Mouse (Mus musculus): ENCODE measurements at regions not wholly inside any gene's neighbourhood (a gene's known extent, or its start where the extent isn't known, plus 50 kb on each side); places are given as distances from the start of the nearest gene placed in this dataset.

GRCm38 (mm10) chr15:6030396-6030795 is 269.2 kb upstream of the Dab2 start:
- no peak overlapping the region for H3K27ac ChIP-seq
- H3K36me3 ChIP-seq (ENCODE audit: inconsistent target): no peaks in the 10 kb centered on the region
- no peaks in the 10 kb centered on the region for H3K79me2 ChIP-seq (ENCODE audit: inconsistent target)
- no peak overlapping the region for H3K4me3 ChIP-seq (ENCODE audit: inconsistent target)
- WGBS (ENCODE audit: missing documents): 24% methylated on average over 4 of the region's 5 CpGs

GRCm38 (mm10) chr15:6034156-6034555 is 265.4 kb upstream of the Dab2 start:
- no peaks in the 10 kb centered on the region for H3K36me3 ChIP-seq (ENCODE audit: inconsistent target)
- WGBS (ENCODE audit: missing documents): 89% methylated on average over 4 of the region's 4 CpGs
- H3K4me3 ChIP-seq (ENCODE audit: inconsistent target): no peak overlapping the region
- no peaks in the 10 kb centered on the region for H3K79me2 ChIP-seq (ENCODE audit: inconsistent target)
- no peak overlapping the region for H3K27ac ChIP-seq

- H3K79me2 ChIP-seq (ENCODE audit: inconsistent target): no peaks in the 10 kb centered on the region
Measured at GRCm38 (mm10) chr15:6044511-6045256, 254.9 kb upstream of the Dab2 start.

GRCm38 (mm10) chr15:6055703-6056102 is 243.9 kb upstream of the Dab2 start:
- Histone ChIP-seq H3K36me3 (ENCODE audit: inconsistent target) (no peaks in the 10 kb centered on the region), H3K27ac (no peak overlapping the region), H3K79me2 (ENCODE audit: inconsistent target) (no peaks in the 10 kb centered on the region), H3K4me3 (ENCODE audit: inconsistent target) (no peak overlapping the region)
- WGBS (ENCODE audit: missing documents): 88% methylated on average over 3 of the region's 3 CpGs

More at GRCm38 (mm10) chr15:6044511-6045256, 254.9 kb upstream of the Dab2 start:
- 49% methylated on average over 9 of the region's 10 CpGs for WGBS (ENCODE audit: missing documents)
- Histone ChIP-seq H3K27ac (no peak overlapping the region), H3K4me3 (ENCODE audit: inconsistent target) (no peak overlapping the region), H3K36me3 (ENCODE audit: inconsistent target) (no peaks in the 10 kb centered on the region)

DNA sequence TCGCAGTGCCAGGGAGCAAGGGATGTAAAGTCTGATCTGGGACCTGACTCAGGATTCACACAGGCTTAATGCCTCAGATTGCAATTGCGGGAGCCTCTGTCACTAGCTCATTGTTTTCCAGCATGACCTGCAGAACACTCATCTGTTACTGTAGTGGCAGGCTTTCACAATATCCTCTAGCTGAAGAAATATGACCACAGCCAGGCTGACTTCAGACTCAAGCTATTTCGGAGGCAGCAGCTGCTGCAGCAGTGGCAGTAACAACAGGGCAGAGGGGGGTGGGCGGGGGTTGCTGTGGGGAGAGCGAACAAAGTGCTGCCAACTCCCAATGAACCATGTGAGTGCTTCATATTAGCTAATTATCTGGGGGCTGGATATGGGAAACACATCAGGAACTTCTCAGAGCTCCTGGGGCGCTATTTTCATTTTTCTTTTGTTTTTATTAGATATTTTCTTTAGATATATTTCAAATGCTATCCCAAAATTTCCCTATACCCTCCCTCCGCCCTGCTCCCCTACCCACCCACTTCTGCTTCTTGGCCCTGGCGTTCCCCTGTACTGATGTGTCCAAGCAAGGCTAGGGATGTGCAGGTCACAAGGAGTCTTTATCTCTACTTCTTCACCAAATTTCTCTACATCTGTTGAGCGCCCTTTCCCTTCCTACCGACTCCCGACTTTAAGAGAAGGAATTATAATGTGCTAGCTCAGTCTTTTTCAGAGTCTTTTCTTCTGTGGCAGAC is 242.5 kb upstream of the Dab2 start:
- 36% methylated on average over 11 of the region's 11 CpGs for WGBS (ENCODE audit: missing documents)
- peak overlapping the region; percentile 37 for H3K27ac ChIP-seq

GRCm38 (mm10) chr15:6059361-6059760 is 240.2 kb upstream of the Dab2 start:
- Histone ChIP-seq H3K79me2 (ENCODE audit: inconsistent target) (no peaks in the 10 kb centered on the region), H3K36me3 (ENCODE audit: inconsistent target) (no peaks in the 10 kb centered on the region), H3K4me3 (ENCODE audit: inconsistent target) (no peak overlapping the region), H3K27ac (no peak overlapping the region)
- 57% methylated on average over 2 of the region's 2 CpGs for WGBS (ENCODE audit: missing documents)

More for the DNA sequence above, 242.5 kb upstream of the Dab2 start:
- Histone ChIP-seq H3K79me2 (ENCODE audit: inconsistent target) (no peaks in the 10 kb centered on the region), H3K36me3 (ENCODE audit: inconsistent target) (no peaks in the 10 kb centered on the region), H3K4me3 (ENCODE audit: inconsistent target) (no peak overlapping the region)

- Histone ChIP-seq H3K4me3 (ENCODE audit: inconsistent target) (no peak overlapping the region), H3K79me2 (ENCODE audit: inconsistent target) (no peaks in the 10 kb centered on the region), H3K36me3 (ENCODE audit: inconsistent target) (no peaks in the 10 kb centered on the region), H3K27ac (no peak overlapping the region)
- WGBS (ENCODE audit: missing documents): 25% methylated on average over 5 of the region's 5 CpGs
Measured at GRCm38 (mm10) chr15:6059790-6060189, 239.8 kb upstream of the Dab2 start.

DNA sequence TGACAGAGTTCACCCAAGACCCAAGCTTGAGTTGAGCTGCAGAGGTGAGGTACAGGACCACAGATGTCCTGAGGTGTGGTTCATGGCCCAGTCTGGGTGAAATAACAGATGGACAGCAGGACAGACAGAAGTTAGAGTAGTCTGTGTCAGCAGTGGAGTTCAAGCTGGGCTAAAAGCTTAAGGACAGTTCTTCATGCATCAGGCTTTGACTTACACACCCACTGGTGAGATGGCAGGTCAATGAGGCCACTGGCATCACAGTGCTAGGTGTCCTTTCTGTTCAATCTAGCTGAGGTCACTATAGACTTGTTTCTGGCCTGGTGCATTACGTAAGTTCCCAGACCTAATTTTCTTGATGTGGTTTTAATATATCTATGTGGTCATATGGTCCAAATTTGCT is 238.9 kb upstream of the Dab2 start:
- Histone ChIP-seq H3K4me3 (ENCODE audit: inconsistent target) (no peak overlapping the region), H3K79me2 (ENCODE audit: inconsistent target) (no peaks in the 10 kb centered on the region), H3K27ac (no peak overlapping the region), H3K36me3 (ENCODE audit: inconsistent target) (no peaks in the 10 kb centered on the region)
- 96% methylated on average over 1 of the region's 1 CpGs for WGBS (ENCODE audit: missing documents)

DNA sequence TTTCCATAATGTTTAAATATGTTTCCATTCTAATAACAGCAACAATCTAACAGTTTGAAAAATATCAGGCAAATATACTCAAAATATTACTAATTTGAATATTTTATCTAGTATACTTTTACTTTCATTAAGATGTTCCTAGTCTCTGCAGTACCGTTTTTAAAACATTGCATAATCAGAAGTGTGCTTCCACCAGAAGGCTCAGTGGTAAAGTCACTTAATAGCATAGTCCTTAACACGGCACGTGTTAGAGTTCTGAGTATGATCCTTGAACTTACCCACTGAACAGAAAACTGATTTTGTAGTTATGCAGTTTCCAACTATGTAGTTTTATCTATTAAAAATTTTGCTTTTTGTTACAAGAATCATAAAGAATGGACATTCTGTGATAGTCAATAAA is 234.5 kb upstream of the Dab2 start:
- WGBS (ENCODE audit: missing documents): 6% methylated on average over 3 of the region's 3 CpGs
- no peak overlapping the region for H3K4me3 ChIP-seq (ENCODE audit: inconsistent target)
- H3K27ac ChIP-seq: no peak overlapping the region
- no peaks in the 10 kb centered on the region for H3K36me3 ChIP-seq (ENCODE audit: inconsistent target)
- H3K79me2 ChIP-seq (ENCODE audit: inconsistent target): no peaks in the 10 kb centered on the region

GRCm38 (mm10) chr15:6067380-6067779 is 232.2 kb upstream of the Dab2 start:
- Histone ChIP-seq H3K79me2 (ENCODE audit: inconsistent target) (no peaks in the 10 kb centered on the region), H3K36me3 (ENCODE audit: inconsistent target) (no peaks in the 10 kb centered on the region), H3K4me3 (ENCODE audit: inconsistent target) (no peak overlapping the region), H3K27ac (no peak overlapping the region)
- WGBS (ENCODE audit: missing documents): 73% methylated on average over 6 of the region's 6 CpGs

DNA sequence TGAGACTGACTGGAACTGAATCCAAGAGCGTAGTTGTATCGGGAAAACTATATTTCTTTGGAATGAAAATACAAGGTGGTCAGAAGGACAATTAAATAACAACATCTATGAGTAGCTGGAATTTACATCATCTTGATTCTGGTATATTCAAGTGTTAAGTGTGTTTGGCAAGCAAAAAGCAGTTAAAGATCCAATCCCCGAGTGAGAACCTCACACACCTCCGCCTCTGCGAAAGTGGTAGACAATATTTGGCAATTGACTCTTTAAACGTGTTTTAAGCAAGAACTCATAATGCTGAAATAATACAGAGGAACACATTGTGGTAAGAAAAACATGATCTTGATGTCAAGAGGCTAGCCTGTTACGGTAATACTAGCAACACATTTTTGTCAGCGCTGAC is 231.2 kb upstream of the Dab2 start:
- Histone ChIP-seq H3K4me3 (ENCODE audit: inconsistent target) (no peak overlapping the region), H3K36me3 (ENCODE audit: inconsistent target) (no peaks in the 10 kb centered on the region), H3K79me2 (ENCODE audit: inconsistent target) (no peaks in the 10 kb centered on the region), H3K27ac (no peak overlapping the region)
- WGBS (ENCODE audit: missing documents): 98% methylated on average over 8 of the region's 8 CpGs

- Histone ChIP-seq H3K4me3 (ENCODE audit: inconsistent target) (no peak overlapping the region), H3K79me2 (ENCODE audit: inconsistent target) (no peaks in the 10 kb centered on the region), H3K36me3 (ENCODE audit: inconsistent target) (no peaks in the 10 kb centered on the region), H3K27ac (no peak overlapping the region)
Measured at GRCm38 (mm10) chr15:6071873-6072272, 227.7 kb upstream of the Dab2 start.

DNA sequence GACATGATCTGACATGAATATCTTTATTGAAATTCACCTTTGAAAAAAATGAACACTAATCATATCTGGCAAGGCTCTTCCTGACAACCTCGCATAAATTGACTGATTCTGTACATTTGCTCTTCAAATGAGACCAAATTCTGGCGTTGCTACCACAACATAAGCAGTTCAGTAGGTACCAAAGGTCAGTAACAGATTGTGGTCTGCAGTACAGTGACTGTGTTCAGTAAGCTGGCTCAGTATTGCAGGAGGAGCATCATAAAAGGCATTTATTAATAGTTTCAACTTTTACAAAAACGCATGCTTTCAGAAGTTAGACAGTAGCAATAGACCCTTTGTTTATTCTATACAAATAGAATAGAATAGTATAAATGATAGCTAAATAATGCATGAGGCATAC is 226.7 kb upstream of the Dab2 start:
- H3K36me3 ChIP-seq (ENCODE audit: inconsistent target): no peaks in the 10 kb centered on the region
- H3K4me3 ChIP-seq (ENCODE audit: inconsistent target): no peak overlapping the region
- H3K79me2 ChIP-seq (ENCODE audit: inconsistent target): no peaks in the 10 kb centered on the region
- H3K27ac ChIP-seq: no peak overlapping the region
- WGBS (ENCODE audit: missing documents): 79% methylated on average over 3 of the region's 3 CpGs

- WGBS (ENCODE audit: missing documents): 24% methylated on average over 8 of the region's 8 CpGs
- Histone ChIP-seq H3K36me3 (ENCODE audit: inconsistent target) (no peaks in the 10 kb centered on the region), H3K27ac (peak overlapping the region; percentile 17; the same call in 1 of the 2 replicates), H3K4me3 (ENCODE audit: inconsistent target) (peak overlapping the region; percentile 7; the same call in 1 of the 2 replicates), H3K79me2 (ENCODE audit: inconsistent target) (no peaks in the 10 kb centered on the region)
Measured at GRCm38 (mm10) chr15:6080714-6081635, 218.6 kb upstream of the Dab2 start.
